Mouse (Mus musculus): ENCODE results near the gene Hoxd8.

GRCm38 (mm10) chr2:74722949-74723348 is 18.5 kb downstream of the Hoxd8 start:
- TF ChIP-seq HCFC1 (IDR thresholded peaks at IDR 0.05; ENCODE audit: borderline replicate concordance, insufficient read depth, low read length) (no peak), MAFK (IDR thresholded peaks at IDR 0.05; ENCODE audit: insufficient read depth, low read depth, low read length) (no peak), CHD2 (IDR thresholded peaks at IDR 0.05; ENCODE audit: low read depth, low read length) (no peak)

Data from ES-E14 (cell line).